Mouse (Mus musculus) liver, embryonic 12.5 days (tissue): ENCODE results near the gene Cryl1. TPM values are rescaled to one million over a fixed set of nuclear protein-coding genes. Genes with fewer than 3 reads are reported as not detected.
A peak's percentile ranks its signal among the peaks of the same experiment; 100 is the strongest.

Source experiments
- ATAC-seq: fragments of 200-750 bp; cut with Nextera tagmentation; 2 replicates; pipeline ENCODE4 v1.8.0; 2017; ENCODE audit warnings: moderate number of reproducible peaks, mild to moderate bottlenecking, moderate library complexity
- H3K27ac ChIP-seq: fragments of 300-500 bp; sonication (generic); 2 replicates; pipeline ENCODE4 v1.5.1; 2016; ENCODE audit warnings: mild to moderate bottlenecking
- H3K27me3 ChIP-seq: fragments of 300-500 bp; sonication (generic); replicated peaks from 2 replicates; pipeline ENCODE4 v1.6.1; 2016; ENCODE audit warnings: mild to moderate bottlenecking, moderate library complexity
- H3K36me3 ChIP-seq: fragments of 300-500 bp; sonication (generic); 2 replicates; pipeline ENCODE4 v1.6.1; 2016; ENCODE audit warnings: mild to moderate bottlenecking, moderate library complexity
- H3K4me1 ChIP-seq: fragments of 300-500 bp; sonication (generic); 2 replicates; pipeline ENCODE4 v1.6.1; 2016
- H3K4me2 ChIP-seq: fragments of 300-500 bp; sonication (generic); 2 replicates; pipeline ENCODE4 v1.6.1; 2016; ENCODE audit warnings: mild to moderate bottlenecking, moderate library complexity
- H3K4me3 ChIP-seq: fragments of 300-500 bp; sonication (generic); 2 replicates; pipeline ENCODE4 v1.5.1; 2016; ENCODE audit warnings: mild to moderate bottlenecking, moderate library complexity
- H3K9ac ChIP-seq: fragments of 300-500 bp; sonication (generic); 2 replicates; pipeline ENCODE4 v1.6.1; 2016; ENCODE audit warnings: mild to moderate bottlenecking, moderate library complexity
- H3K9me3 ChIP-seq: fragments of 300-500 bp; sonication (generic); replicated peaks from 2 replicates; pipeline ENCODE4 v1.6.1; 2016; ENCODE audit warnings: mild to moderate bottlenecking, moderate library complexity
- WGBS: fragments of 180-500 bp; shearing (Covaris S2); methylation state at CpG from one replicate; pipeline ENCODE4 v1.1.7; 2016; ENCODE audit not compliant: insufficient replicate concordance; 5-methylcytosine and 5-hydroxymethylcytosine counted together
- polyA plus RNA-seq: library from polyadenylated mRNA; unstranded; fragments of >200 nt; fragmentation: Nextera tagmentation; extraction: Ambion mirVana; gene quantifications from 2 replicates; pipeline ENCODE4 v1.2.1, GENCODE M21; 2016

The Cryl1 gene
- polyA plus RNA-seq, 1 experiment from 2014 or later: 7.2 TPM

DNA sequence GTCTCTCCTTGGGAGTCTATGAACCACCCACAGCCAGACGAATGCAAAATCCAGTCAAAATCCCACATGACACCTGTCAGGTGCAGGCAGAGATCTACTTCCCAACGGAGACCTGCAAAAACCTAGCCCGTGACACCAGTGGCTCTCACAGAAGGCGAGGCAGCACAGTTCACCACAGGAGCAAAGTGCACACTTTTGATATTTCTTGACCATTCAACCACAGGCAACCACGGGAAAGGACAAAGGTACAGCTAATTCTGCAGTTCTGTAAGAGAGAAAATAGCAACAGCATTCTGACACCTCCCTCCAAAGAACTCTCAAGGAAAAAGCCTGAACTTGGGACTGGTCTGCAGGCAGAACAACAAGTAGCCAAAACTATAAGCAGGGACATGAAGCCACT lies 1.1 kb downstream of the Cryl1 start:
- Histone ChIP-seq H3K9me3 (no peaks in the 10 kb centered on the region), H3K4me3 (no peak overlapping the region), H3K27me3 (0 out of 2 replicates have a peak, but pooled peaks cover 3% of the 10 kb centered on the region), H3K4me1 (peaks cover 19% of the 10 kb centered on the region), H3K4me2 (no peak overlapping the region), H3K36me3 (no peaks in the 10 kb centered on the region), H3K9ac (no peak overlapping the region), H3K27ac (no peak overlapping the region)
- ATAC-seq: no peak
- 68% methylated on average over 5 of the region's 5 CpGs for WGBS

DNA sequence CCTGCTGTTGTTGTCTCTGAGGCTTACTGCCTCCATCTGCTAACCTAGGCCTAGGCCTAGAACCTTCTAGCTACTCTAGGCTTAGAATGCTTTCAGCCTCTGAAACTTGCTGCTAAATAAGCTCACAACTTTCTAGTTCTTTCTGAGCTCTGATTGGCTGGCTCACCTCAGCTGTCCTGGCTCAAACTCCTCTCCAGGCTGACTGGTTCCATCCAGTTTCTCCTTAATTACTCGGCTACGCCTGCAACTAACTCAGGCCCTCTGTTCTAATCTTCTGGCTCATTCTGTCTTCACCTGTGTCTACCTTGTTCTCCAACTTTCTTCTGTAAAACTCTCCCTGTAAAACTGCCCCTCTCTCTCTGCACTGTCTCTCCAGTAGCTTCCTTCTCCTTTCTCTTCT lies 2.9 kb downstream of the Cryl1 start:
- no peak for ATAC-seq
- Histone ChIP-seq H3K4me2 (no peak overlapping the region), H3K4me3 (no peak overlapping the region), H3K9me3 (no peaks in the 10 kb centered on the region), H3K27me3 (0 out of 2 replicates have a peak, but pooled peaks cover 3% of the 10 kb centered on the region), H3K4me1 (peaks cover 19% of the 10 kb centered on the region), H3K9ac (no peak overlapping the region), H3K36me3 (no peaks in the 10 kb centered on the region), H3K27ac (no peak overlapping the region)
- WGBS: 77% methylated on average over 2 of the region's 2 CpGs

DNA sequence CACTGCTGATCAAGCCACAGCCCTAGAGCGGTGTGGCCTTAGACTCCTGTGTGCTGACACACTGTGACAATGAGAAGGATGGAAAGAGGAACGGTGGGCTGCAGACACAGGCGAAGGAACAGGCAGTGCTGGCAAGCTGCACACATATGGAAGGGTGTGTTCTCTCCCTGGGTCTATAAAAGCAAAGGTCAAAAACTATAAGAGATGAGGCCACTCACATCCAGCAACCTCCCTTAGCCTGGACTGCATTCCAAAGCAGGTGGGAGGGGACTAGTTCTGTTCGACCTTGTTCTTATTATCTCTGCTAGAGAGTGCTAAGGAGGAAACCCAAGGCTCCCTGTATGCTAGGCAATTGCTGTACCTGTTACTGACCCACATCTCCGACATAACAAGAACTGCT lies 6.1 kb downstream of the Cryl1 start:
- no peak for ATAC-seq
- H3K4me1 ChIP-seq: peaks cover 5% of the 10 kb centered on the region
- H3K9ac ChIP-seq: no peak overlapping the region
- no peak overlapping the region for H3K4me3 ChIP-seq
- 53% methylated on average over 5 of the region's 5 CpGs for WGBS
- no peak overlapping the region for H3K27ac ChIP-seq
- H3K9me3 ChIP-seq: no peaks in the 10 kb centered on the region
- no peaks in the 10 kb centered on the region for H3K36me3 ChIP-seq
- H3K27me3 ChIP-seq: 0 out of 2 replicates have a peak, but pooled peaks cover 2% of the 10 kb centered on the region
- H3K4me2 ChIP-seq: no peak overlapping the region

DNA sequence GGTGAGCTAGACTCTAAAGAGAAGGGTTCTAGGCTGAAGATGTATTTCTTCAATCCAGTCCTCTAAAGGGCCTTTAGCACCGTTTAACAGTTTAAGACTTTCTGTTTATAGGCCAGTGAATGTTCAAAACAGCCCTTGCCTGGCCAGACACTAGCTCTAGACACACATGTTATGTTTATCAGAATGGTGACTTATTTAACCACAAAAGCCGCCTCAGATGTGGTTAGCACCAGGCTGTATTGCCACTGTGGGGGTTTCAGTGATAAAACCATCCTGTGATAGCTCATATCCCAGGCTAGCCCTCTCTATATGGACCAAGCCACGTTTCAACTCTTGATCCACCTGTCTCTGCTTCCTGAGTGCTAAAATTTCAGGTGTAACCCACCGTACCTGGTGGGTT lies 6.7 kb downstream of the Cryl1 start:
- no peaks in the 10 kb centered on the region for H3K9me3 ChIP-seq
- H3K9ac ChIP-seq: no peak overlapping the region
- H3K27me3 ChIP-seq: no peaks in the 10 kb centered on the region
- 42% methylated on average over 4 of the region's 4 CpGs for WGBS
- no peak for ATAC-seq
- H3K4me3 ChIP-seq: no peak overlapping the region
- no peaks in the 10 kb centered on the region for H3K36me3 ChIP-seq
- no peak overlapping the region for H3K27ac ChIP-seq
- no peak overlapping the region for H3K4me2 ChIP-seq
- H3K4me1 ChIP-seq: peaks cover 11% of the 10 kb centered on the region

DNA sequence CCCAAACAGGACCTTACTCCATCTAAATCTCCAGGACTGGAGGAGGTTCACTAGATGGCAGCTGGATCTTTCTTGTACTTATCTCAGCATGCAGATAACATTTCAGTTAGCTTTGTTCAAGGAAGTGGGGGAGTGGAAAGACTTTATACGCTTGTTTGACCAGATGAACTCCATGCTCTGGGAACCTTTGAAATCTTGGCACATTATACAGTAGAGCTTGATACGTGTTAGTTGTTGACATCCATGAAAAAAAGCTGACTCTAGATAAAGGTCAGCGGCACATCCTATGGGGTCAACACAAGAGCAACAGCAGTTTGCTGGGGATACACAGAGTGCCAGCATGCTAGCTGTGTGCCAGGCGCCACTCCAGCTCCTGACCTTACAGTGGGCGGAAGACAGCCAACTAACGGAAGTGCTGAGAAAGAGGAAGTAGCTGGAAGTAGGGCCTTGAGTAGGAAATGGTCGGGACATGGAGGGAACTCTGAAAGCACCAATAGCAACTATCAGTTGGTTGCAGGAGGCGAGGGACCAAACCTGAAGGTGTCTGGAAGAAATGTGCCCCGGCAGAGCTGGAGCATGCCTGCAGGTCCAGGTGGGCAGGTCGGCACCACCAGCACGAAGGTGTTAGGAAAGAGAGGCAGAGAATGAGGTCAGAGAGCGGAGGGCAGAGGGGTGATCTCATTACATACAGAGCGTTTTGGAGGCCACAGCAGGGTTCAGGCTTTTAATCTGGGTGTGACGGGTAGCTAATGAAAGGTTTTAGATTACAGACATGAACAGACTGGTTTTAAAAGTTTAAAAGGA lies 11.4 kb downstream of the Cryl1 start:
- Histone ChIP-seq H3K4me2 (peak overlapping the region; percentile 29), H3K9ac (no peak overlapping the region), H3K36me3 (no peaks in the 10 kb centered on the region), H3K27ac (0 out of 2 replicates have a peak overlapping the region, but pooled peaks have one; percentile 12), H3K4me3 (no peak overlapping the region), H3K9me3 (no peaks in the 10 kb centered on the region), H3K4me1 (peaks cover 14% of the 10 kb centered on the region), H3K27me3 (no peaks in the 10 kb centered on the region)
- WGBS: 36% methylated on average over 14 of the region's 14 CpGs
- ATAC-seq: peak; percentile 27; the same call in 1 of the 2 replicates

DNA sequence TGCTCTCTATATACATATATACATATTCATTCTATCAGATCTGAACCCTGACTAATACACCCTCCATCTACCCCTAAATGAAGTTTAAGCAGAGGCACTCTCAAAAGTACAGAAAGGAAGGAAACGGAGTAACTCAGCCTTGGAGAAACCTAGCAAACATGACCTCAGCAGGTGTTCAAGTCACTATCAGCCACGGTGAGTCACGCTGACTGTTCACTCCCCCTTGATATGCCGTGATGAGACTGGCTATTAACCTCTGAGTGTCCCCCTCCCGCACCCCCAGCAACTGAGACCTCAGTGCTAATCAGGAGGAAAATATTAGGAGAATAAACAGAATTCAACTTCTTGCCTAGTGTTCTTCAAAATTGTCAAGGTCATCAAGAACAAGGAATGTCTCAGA lies 12.7 kb downstream of the Cryl1 start:
- 67% methylated on average over 5 of the region's 5 CpGs for WGBS
- H3K36me3 ChIP-seq: no peaks in the 10 kb centered on the region

DNA sequence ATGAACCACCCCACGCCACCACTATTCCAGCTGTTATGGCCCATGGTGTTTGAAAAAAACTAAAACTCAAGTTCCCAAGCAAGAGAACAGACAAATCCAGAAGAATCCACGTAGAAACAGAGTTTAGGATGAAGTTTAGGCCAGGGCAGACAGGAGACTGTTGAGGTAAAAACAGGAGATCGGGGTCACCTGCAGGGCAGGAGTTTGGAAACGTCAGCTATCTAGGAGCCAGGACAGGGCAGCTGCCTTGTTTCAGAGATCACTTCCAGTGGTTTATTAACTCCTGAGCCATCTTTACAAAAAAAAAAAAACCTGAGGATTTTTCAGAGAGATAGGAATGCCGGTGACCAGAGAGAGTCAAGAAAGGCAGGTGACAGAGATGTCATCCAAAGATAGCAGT lies 20.8 kb downstream of the Cryl1 start:
- no peak for ATAC-seq
- H3K9me3 ChIP-seq: no peaks in the 10 kb centered on the region
- no peak overlapping the region for H3K27ac ChIP-seq
- H3K27me3 ChIP-seq: no peaks in the 10 kb centered on the region
- 72% methylated on average over 5 of the region's 5 CpGs for WGBS
- H3K4me1 ChIP-seq: no peaks in the 10 kb centered on the region
- H3K36me3 ChIP-seq: no peaks in the 10 kb centered on the region
- H3K9ac ChIP-seq: no peak overlapping the region
- H3K4me2 ChIP-seq: no peak overlapping the region
- H3K4me3 ChIP-seq: no peak overlapping the region

More for the DNA sequence above, 12.7 kb downstream of the Cryl1 start:
- Histone ChIP-seq H3K4me1 (peaks cover 14% of the 10 kb centered on the region), H3K4me3 (no peak overlapping the region), H3K9me3 (no peaks in the 10 kb centered on the region), H3K27ac (no peak overlapping the region), H3K9ac (no peak overlapping the region), H3K4me2 (no peak overlapping the region), H3K27me3 (no peaks in the 10 kb centered on the region)
- ATAC-seq: no peak

DNA sequence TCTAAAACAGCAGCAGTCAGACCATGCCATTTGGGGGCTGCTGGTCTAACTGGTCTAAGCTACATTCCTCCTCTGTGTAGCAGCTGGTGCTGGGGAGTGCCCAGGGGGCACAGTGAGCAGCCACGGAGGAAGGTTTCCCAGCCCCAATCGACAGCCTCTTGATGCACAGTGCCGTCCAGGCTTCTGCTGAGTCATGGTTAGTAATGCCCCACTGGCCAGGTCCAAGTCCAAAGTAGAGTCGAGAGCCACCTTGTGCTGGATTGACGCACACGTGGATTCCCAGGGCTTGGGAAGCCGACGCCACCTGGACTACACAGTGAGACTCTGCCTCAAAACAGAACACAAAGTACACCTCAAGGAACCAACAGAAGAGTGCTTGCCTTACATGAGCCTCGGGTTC lies 21.4 kb downstream of the Cryl1 start:
- 69% methylated on average over 9 of the region's 9 CpGs for WGBS
- no peaks in the 10 kb centered on the region for H3K4me1 ChIP-seq
- H3K4me2 ChIP-seq: no peak overlapping the region
- H3K9ac ChIP-seq: no peak overlapping the region
- no peaks in the 10 kb centered on the region for H3K36me3 ChIP-seq
- no peak overlapping the region for H3K27ac ChIP-seq
- H3K9me3 ChIP-seq: no peaks in the 10 kb centered on the region
- no peaks in the 10 kb centered on the region for H3K27me3 ChIP-seq
- H3K4me3 ChIP-seq: no peak overlapping the region
- ATAC-seq: no peak

DNA sequence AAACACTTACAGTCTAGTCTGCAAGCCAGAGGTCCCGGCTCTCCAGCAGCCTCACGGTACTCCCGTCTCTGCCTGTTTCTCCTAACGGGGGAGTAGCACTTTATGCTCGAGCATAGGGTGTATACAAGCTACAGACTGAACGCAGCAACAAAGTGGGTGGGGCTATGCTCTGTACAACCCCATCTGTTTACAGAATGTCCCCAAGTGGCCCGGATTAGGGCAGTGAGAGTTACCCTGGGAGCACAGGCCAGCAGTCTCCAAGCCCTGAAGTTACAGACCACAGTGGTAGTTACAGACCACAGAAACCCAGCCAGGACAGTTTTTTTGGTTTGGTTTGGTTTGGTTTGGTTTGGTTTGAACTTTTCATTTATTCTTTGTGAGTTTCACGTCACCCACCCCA lies 22.3 kb downstream of the Cryl1 start:
- ATAC-seq: no peak
- no peak overlapping the region for H3K9ac ChIP-seq
- H3K4me3 ChIP-seq: no peak overlapping the region
- H3K9me3 ChIP-seq: no peaks in the 10 kb centered on the region
- H3K4me1 ChIP-seq: no peaks in the 10 kb centered on the region
- no peaks in the 10 kb centered on the region for H3K36me3 ChIP-seq
- no peaks in the 10 kb centered on the region for H3K27me3 ChIP-seq
- H3K4me2 ChIP-seq: no peak overlapping the region
- WGBS: 69% methylated on average over 8 of the region's 8 CpGs
- no peak overlapping the region for H3K27ac ChIP-seq

DNA sequence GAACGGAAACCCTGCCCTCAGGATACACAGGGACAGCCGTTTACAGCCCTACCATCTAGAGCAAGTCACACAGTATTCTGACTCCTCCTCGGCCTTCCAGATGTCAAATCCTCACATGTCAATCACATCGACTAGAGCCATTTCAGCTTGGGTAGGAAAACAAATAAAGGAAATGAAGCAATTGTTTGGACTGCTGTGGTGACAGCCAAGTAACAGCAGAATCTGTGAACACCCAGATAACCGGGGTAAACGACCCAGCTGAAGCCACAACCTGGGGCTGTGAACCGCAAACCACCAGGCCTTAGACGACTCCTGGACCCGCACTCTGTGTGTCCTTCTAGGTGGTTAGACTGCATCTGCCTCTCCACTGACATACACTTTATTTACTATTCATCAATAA lies 23.1 kb downstream of the Cryl1 start:
- no peak overlapping the region for H3K4me3 ChIP-seq
- H3K27me3 ChIP-seq: no peaks in the 10 kb centered on the region
- no peaks in the 10 kb centered on the region for H3K36me3 ChIP-seq
- no peak for ATAC-seq
- H3K9me3 ChIP-seq: no peaks in the 10 kb centered on the region
- no peak overlapping the region for H3K27ac ChIP-seq
- WGBS: 36% methylated on average over 9 of the region's 9 CpGs
- H3K9ac ChIP-seq: no peak overlapping the region
- no peak overlapping the region for H3K4me2 ChIP-seq
- H3K4me1 ChIP-seq: no peaks in the 10 kb centered on the region

DNA sequence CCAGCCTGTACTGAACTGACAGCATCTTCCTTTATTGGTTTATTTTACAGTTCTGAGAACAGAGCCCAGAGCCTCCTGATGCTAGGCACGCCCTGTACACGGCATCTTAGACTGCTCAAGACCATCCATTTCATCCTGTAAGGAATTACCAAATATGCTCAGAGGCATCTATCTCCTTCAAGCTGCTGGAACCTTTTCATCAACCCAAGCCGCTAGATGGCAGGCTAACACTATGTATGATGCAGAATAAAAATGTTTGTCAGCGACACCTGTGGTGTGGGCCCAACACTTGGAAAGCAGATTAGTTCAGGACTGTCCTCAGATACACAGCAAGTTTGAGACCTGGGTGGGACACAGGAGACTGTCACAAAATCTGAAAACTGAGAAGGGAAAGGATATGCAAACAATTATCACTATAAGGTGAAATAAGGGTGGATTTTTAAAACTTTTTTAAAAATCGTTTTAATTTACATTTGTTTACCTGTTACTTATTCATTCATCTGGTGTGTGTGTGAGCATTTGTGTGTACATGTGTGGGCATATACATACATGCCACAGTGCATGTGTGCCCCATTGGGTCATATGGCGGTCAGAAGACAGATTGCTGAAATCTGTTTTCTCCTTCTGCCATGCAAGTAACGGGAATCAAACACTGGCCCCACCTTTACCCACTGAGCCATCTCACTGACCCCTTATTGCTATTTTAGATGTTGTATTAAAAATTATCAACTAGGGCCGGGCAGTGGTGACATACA lies 25.8 kb downstream of the Cryl1 start:
- 37% methylated on average over 8 of the region's 8 CpGs for whole genome bisulfite sequencing
- Histone ChIP-seq H3K4me1 (no peaks in the 10 kb centered on the region), H3K36me3 (no peaks in the 10 kb centered on the region), H3K27ac (no peak overlapping the region), H3K9ac (no peak overlapping the region), H3K4me2 (no peak overlapping the region), H3K9me3 (no peaks in the 10 kb centered on the region), H3K27me3 (no peaks in the 10 kb centered on the region), H3K4me3 (no peak overlapping the region)
- no peak for ATAC-seq

DNA sequence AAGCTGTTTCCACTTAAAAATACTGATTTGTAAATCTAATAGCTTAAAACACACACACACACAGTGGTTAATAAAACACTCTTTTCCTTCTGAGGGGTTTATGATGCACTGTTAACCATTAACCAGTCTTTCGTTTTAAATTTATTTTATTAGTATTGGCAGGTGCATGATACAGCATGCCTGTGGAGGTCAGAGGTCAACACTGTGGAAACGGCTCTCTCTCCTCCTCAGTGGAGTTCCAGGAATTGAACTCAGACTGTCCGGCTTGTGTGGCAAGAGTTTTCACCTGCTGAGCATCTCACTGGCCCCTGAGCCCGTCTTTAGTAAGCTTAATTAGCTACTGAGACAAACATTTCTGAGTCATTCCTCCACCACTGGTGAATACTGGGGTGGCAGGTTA lies 31.0 kb downstream of the Cryl1 start:
- no peaks in the 10 kb centered on the region for H3K9me3 ChIP-seq
- H3K27me3 ChIP-seq: no peaks in the 10 kb centered on the region
- H3K36me3 ChIP-seq: no peaks in the 10 kb centered on the region
- peaks cover 3% of the 10 kb centered on the region; the same call in 1 of the 2 replicates for H3K4me1 ChIP-seq
- no peak overlapping the region for H3K4me3 ChIP-seq
- 55% methylated on average over 4 of the region's 4 CpGs for WGBS
- no peak for ATAC-seq
- no peak overlapping the region for H3K9ac ChIP-seq
- no peak overlapping the region for H3K27ac ChIP-seq
- H3K4me2 ChIP-seq: no peak overlapping the region
